Mouse (Mus musculus) kidney, postnatal 10 days (tissue): ENCODE data around the gene Csn2.

Experiments
- DNase-seq: peaks from one replicate; pipeline ENCODE4 v3.0.0; 2021; ENCODE audit warnings: mixed read lengths

Gene Csn2

DNA sequence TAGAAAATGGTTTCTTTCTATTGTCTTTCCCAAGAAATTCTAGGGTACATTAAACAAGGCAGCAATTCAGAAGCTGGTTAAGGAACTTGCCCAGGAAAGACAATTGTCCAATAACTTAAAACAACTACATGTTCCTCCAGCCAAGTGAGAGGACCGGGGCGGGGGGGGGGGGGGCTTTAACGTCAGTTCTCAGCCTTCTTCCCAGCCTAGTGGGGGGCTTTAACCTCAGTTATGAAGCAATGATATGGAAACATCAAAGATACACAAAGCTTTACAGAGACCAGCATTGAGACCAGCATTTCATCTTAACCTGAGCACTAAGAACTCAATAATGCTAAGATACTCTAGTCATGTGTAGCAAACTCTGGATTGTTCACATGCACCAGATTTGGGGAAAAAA lies at the start of gene Csn2:
TSS of gene Csn2 (minus strand) at position 101 of the 400 bp plus-strand sequence.
- no peak for DNase-seq

DNA sequence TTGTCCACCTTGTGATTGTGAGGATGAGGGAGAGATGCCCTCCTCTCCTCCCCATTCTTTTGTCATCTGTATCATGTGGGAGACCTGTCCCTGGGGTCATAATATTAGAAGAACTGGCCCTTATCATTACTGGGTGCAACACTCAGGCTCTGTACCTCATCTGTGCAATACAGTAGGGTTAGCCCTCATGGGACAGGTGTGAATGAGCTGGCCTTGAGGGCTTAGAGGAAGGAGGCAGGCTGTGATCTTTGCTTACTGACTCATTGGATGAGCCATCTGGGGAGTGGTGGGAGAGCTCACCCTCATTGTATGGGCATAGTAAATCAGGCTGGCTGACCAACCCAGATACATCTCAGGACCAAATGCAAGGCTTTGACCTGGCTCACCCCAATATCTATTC lies 35.4 kb upstream of the Csn2 start:
- no peak for DNase-seq

DNA sequence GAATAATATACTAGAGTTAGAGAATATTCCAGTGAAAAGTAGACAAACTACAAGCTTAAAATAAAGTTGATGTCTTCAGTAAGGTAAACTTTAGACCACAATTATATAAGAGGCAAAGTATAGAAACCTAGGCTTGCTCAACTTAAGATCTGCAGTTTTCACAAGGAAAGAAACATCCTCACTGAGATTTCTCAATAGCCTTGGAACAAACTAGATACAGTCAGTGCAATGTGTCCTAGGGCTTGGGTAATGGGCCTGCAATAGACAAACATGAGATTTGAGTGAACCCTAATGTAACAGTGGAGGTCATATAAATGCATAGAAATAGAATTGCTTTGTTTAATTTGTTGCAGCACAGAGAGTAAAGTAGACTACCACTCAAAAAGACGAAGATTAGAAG lies 6.5 kb upstream of the Csn2 start:
- no peak for DNase-seq

DNA sequence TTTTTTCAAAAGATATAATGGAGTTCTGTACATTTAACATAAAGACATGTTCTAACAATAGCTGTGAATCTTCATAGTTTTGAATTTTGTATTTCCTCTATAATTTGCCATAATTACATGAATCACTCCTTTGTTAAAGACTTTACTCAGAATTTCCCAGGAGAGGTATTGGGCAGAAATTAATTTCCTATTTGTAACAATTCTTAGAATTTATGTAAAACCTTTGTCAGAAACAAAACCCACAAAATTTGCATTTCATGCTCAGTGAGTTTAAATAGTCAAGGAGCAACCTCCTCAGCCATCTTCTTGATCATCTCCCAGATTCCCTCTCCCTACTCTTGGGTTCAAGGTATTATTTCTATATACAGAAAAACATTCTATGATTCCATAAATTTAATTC lies 33.5 kb downstream of the Csn2 start, which contains the start of gene Csn1s1:
TSS of gene Csn1s1 (plus strand) at position 301 of the 400 bp plus-strand sequence.
- DNase-seq = no peak

DNA sequence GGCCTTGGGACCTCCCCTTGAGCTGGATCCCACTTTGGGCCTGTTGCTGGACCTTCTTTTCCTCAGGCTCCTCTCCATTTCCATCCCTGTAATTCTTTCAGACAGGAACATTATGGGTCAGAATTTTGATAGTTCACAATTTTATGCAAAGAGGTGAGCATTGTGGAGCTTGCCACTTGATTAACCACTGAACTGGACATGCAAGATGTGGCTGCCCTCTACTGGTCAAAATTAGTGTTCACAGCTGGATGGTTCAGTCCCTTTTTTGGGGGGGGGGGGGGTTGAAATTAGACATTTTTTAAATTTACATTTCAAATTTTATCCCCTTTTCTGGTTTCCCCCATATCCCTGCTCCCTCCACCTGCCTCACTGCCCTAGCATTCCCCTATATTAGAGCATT lies 56.6 kb downstream of the Csn2 start:
- peak; percentile 60 for DNase-seq
